Mouse (Mus musculus) right cerebral cortex, adult 2 months (tissue): ENCODE measurements around the gene Arhgef2.

Source experiments
- DNase-seq, 2 experiments: peaks; one replicate each; pipeline ENCODE4 v3.0.0; 2021 to 2022; ENCODE audit warnings: low spot score in 2 of 2

The Arhgef2 gene

GRCm38 (mm10) chr3:88640676-88641075 is 34.9 kb downstream of the Arhgef2 start:
- DNase-seq, result peak in 1 of 2 experiments; percentile 62

GRCm38 (mm10) chr3:88643078-88643477 is 37.3 kb downstream of the Arhgef2 start:
- DNase-seq, result no peak

- no peak for DNase-seq
Measured at GRCm38 (mm10) chr3:88645937-88646336, 40.2 kb downstream of the Arhgef2 start.

GRCm38 (mm10) chr3:88646426-88646995 is 40.7 kb downstream of the Arhgef2 start:
- DNase-seq, result no peak

- no peak for DNase-seq
Measured at GRCm38 (mm10) chr3:88647076-88647475, 41.3 kb downstream of the Arhgef2 start.

GRCm38 (mm10) chr3:88647779-88648413 is 42.1 kb downstream of the Arhgef2 start:
- DNase-seq, result no peak

GRCm38 (mm10) chr3:88648452-88649168 is 42.8 kb downstream of the Arhgef2 start:
- no peak for DNase-seq

GRCm38 (mm10) chr3:88649186-88649585 is 43.4 kb downstream of the Arhgef2 start:
- no peak for DNase-seq

- DNase-seq, result no peak
Measured at GRCm38 (mm10) chr3:88649967-88650366, 44.2 kb downstream of the Arhgef2 start.

GRCm38 (mm10) chr3:88650713-88651504 is 45.1 kb downstream of the Arhgef2 start:
- no peak for DNase-seq

GRCm38 (mm10) chr3:88651669-88652618 is 46.2 kb downstream of the Arhgef2 start:
- DNase-seq, result no peak

GRCm38 (mm10) chr3:88652846-88653515 is 47.2 kb downstream of the Arhgef2 start, which contains the start of gene Rxfp4:
Gene Rxfp4, minus strand, starts transcription at chr3:88653142.
- DNase-seq, result no peak

GRCm38 (mm10) chr3:88653516-88654370 is 48.0 kb downstream of the Arhgef2 start:
- no peak for DNase-seq

GRCm38 (mm10) chr3:88654621-88655020 is 48.9 kb downstream of the Arhgef2 start:
- DNase-seq, result no peak

- DNase-seq, result no peak
Measured at GRCm38 (mm10) chr3:88655619-88656018, 49.9 kb downstream of the Arhgef2 start.

- no peak for DNase-seq
Measured at GRCm38 (mm10) chr3:88658441-88659127, 52.8 kb downstream of the Arhgef2 start.

GRCm38 (mm10) chr3:88659798-88660197 is 54.0 kb downstream of the Arhgef2 start:
- DNase-seq, result no peak

GRCm38 (mm10) chr3:88664095-88664494 is 58.3 kb downstream of the Arhgef2 start:
- no peak for DNase-seq

GRCm38 (mm10) chr3:88677399-88677798 is 71.6 kb downstream of the Arhgef2 start:
- DNase-seq, result peak; percentile 54 to 67
